Mouse (Mus musculus) layer of hippocampus, postnatal 25 days (tissue): ENCODE measurements around the gene Unc93b1. TPM values are rescaled to one million over a fixed set of nuclear protein-coding genes. Genes with fewer than 3 reads are reported as not detected.
"Not testable (repeated sequence)": the region's sequence is repeated elsewhere in the genome, so short reads cannot be mapped to it uniquely, and the experiment has no call there.

ENCODE experiments used
- DNase-seq, 2 experiments: peaks; one replicate each; pipeline ENCODE4 v3.0.0; 2022; ENCODE audit warnings: mixed read lengths in 2 of 2, low spot score in 1 of 2; ENCODE audit errors: extremely low spot score in 1 of 2
- total RNA-seq, 2 experiments: library from RNA; stranded (reverse); gene quantifications; 2 replicates each; pipeline ENCODE4 v1.2.3; 2021

Unc93b1 gene
- total RNA-seq, 2 experiments from 2014 or later: 16.7 to 20.6 TPM

DNA sequence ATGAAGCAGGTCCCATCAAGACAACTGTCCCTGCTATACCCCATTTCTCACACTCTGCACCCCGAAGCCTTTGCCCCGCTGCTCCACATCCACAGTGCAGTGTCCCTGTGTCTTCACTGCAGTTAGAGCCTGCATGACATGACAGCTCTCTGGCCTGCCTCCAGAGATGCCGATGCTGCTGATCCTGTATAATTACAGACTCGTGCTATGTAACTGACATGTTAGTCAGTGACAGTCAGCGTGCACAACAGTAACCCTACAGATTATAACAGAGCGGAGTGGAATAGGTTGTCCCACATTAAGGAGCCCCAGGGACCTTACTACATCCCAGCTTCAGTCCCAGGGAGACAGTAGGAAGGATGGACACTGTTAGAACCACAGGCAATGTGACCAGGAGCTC lies 39.6 kb downstream of the Unc93b1 start:
- DNase-seq: not testable (repeated sequence)

DNA sequence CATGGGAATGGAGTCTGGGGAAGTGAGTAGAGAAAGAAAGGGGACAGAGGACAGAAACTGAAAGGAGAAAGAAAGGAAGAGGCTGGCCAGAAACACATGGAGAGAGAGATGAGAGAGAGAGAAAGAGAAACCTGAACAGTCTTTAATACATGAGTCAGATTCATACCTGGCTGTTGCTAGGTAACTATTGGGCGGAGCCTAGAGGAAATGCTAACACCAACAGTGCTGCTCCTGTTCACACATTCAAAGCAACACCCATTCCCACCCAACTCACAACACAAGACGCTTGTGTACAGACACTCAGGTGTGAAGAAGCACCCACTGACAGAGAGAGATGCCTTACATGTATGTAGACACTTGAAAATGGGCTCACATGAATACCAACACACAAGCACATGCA lies 40.9 kb downstream of the Unc93b1 start:
- DNase-seq: no peak

DNA sequence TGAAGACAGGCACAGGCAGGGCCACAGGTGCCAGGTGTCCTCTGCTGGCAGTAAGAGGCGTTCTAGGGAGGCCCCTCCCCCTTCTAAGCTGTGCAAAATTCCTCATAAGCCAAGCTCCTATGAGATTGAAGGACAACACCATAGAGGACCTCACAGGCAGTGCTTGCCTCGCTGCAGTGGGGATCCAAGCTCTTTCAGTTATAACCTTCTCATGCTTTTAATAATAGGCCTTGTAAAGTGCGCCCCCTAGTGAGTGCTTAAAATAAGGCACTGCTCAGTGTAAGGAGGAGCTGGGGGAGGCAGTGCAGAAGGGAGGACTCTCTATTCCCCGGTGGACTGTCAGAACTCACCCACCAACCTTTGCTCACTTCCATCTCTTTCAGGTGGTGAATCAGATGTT lies 45.3 kb downstream of the Unc93b1 start:
- peak; percentile 51 to 84 for DNase-seq

DNA sequence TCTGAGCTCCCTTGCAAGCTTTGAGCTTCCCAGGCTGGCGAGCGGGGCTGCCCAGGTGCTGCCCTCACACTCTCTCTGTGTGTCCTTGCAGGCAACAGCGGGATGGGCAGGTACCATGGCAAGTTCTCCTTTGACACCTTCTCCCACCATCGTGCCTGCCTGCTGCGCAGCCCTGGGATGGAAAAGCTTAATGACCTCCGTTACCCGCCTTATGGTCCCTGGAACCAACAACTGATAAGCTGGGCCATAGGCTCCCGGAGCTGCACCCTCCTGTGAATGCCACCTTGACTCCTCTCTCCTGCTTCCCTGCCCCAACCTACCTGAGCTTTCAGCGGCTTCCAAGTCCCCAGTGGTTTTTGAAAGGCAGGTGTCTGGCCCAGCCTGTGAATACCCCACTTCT lies 45.9 kb downstream of the Unc93b1 start:
- DNase-seq: no peak

GRCm38 (mm10) chr19:3983527-3984200 lies 48.7 kb downstream of the Unc93b1 start:
- DNase-seq: no peak

GRCm38 (mm10) chr19:3985261-3985681 lies 50.3 kb downstream of the Unc93b1 start:
- DNase-seq: no peak

DNA sequence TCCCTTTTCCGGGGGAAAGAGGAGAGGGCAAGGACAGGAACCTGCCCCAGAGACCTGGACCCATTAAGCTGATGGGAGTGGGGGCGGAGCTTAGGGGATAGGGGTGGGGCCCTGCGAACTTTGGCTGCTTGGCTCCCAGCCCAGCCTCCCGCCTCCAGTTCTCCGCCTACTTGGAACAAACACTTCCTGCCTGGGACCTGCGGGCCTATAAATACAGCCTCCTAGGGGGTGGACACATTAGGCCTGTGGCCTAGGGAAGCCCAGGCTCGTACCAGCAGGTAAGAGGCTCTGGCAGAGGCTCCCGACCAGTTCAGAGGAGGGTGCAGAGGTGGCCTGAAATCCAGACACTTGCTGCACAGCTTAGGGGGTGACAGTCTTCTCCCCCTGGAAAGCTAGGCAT lies 51.3 kb downstream of the Unc93b1 start, which contains the start of gene Acy3:
Gene Acy3, plus strand, starts transcription at position 237 of the 400 bp plus-strand sequence.
- DNase-seq: peak in 1 of 2 experiments; percentile 29

DNA sequence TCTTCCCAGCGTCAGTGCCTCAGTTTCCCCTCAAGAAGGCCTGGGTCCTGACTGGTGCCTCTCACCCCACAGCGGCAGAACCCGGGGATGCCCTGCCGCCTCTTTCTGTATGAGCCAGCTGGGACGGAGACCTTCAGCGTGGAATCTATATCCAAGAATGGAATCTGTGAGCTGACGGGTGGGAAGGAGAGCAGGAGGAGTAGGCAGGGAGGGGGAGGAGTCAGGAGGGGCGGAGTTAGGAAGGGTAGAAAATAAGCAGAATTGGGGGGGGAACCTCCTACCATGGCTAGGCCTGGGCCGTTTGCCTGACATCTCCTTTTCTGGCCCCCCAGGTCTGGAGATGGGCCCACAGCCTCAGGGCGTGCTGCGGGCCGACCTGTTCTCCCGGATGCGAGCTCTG lies 53.1 kb downstream of the Unc93b1 start:
- no peak for DNase-seq

DNA sequence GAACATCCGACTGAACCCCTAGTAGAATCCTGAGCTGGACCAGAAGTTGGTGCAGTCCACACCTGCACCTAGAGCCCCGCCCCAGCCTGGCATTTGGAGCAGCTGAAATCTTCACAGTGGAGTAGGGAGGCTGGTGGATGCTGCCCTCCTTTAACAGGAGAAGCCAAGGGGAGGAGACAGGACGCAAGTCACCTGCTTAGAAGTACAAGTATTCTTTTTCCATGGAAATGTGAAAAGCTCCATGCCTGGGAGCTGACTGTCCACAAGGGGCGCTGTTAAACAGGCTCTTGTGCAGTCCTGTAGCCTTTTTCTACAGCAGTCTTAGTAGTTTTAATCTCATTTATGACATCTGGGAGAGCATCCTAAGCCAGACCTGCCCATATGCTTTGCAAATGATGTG lies 53.8 kb downstream of the Unc93b1 start:
- DNase-seq: no peak

GRCm38 (mm10) chr19:3990804-3991203 lies 55.8 kb downstream of the Unc93b1 start:
- DNase-seq: no peak

- no peak for DNase-seq
These were observed 56.6 kb downstream of the Unc93b1 start for GRCm38 (mm10) chr19:3991562-3991961.

DNA sequence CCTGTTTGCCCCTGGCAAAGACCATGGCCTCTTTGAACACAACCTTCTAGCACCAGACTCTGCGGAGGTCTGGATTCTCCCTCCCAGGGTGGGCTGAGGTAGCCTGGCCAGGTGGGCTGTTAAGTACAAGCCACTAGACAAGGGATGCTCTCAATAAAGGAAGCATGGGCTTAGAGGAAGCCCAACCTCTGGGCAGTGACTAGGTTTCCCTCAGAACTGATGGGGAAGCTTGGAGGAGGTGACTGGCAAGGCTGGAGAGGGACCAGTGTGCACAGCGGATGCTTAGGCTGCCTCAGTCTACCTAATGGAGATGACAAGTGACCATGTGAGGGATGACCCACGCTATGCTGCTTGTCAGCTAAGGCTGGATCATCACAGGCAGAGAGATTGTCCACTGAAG lies 57.0 kb downstream of the Unc93b1 start:
- DNase-seq: no peak

- no peak for DNase-seq
These were observed 57.4 kb downstream of the Unc93b1 start, which contains the start of gene Tbx10 for GRCm38 (mm10) chr19:3992416-3992815. Tbx10 (plus strand) TSS chr19:3992752.

- no peak for DNase-seq
These were observed 59.9 kb downstream of the Unc93b1 start for GRCm38 (mm10) chr19:3994932-3995331.

- no peak for DNase-seq
These were observed 60.5 kb downstream of the Unc93b1 start for GRCm38 (mm10) chr19:3995505-3995904.

GRCm38 (mm10) chr19:3996106-3996505 lies 61.1 kb downstream of the Unc93b1 start:
- DNase-seq: no peak

DNA sequence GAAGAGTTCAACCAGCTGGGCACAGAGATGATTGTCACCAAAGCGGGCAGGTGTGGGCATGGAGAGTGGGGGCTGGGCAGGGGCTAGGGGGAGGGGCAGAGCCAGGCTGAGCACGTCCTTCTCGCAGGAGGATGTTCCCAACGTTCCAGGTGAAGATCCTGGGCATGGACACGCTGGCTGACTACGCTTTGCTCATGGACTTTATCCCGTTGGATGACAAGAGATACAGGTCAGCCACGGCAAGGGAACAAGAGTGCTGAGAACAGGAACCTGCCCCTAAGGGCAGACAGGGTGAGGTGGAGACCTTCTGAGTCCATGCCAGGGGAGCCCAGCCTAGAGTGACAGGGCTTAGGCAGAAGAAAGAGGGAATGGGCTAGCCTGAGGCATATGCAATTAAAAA lies 61.8 kb downstream of the Unc93b1 start:
- no peak for DNase-seq

GRCm38 (mm10) chr19:3997231-3997630 lies 62.2 kb downstream of the Unc93b1 start:
- no peak for DNase-seq

DNA sequence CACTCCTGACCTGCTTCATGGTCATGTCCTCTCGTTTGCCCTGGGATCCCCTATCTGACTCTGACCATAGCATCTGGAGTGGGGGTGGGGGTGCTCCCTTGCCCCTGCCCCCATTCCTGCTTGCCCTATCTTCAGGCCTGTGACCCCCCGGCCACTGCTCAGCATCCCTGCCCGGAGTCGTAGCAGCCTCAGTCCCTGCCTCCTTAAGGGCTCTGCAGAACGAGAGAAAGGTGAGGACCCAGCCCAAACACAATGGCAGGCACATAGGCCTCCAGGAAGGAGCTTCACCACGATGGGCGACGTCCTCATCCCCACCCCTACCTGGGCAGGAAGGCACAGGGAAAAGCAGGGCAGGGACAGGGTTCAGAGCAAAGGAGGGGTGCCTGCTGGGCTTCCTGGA lies 63.3 kb downstream of the Unc93b1 start:
- DNase-seq: no peak
